Mouse (Mus musculus): Measurements from ENCODE around the gene Uap1.

Gene Uap1

DNA sequence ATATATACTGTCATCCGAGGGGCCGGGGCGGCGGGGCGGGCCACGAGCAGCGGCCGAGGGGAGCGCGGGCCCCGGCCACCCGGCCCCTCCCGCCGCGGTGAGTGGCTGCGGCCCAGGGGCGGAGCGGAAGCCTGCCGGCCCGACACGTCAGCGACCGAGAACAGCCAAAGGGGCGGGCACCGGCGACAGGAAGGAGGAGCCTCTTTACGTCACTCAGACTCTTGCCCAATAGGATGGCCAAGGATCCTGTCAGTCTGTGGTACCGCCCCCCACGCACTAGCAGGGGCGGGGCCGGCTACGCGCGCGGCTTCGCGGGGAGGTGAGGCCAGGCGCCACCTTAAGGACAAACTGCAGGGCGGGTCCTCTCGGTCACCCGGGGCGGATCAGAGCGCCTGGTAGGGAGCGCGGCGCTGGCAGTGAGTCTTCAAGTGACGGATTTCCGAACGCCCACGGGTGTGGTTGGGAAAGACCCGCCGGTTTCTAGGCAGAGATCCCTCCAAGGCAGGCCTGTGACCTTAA lies at the start of gene Uap1:
Gene Uap1, minus strand, starts transcription at position 144 of the 519 bp plus-strand sequence.
- peak; percentile 99 to 100 for DNase-seq (ENCODE audit: low spot score in 2 of 2)

DNA sequence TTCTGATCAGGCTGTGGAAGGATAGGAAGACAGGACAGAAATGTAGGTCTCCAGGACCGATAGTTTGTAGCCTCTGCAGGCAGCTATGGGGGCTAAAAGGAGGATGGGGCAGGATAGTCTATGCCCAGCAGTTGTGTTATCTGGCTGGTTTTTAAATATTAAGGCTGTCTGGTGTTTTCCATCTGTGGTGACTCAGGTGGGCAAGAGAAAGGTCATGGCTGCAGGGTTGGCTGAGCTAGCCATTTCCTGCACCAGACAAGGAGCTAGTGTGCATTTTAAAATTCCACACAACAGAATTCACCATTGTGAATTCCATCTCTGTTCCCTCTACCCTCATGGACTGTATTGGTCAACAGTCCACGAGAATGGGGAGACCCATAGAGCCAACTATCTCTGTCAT lies 48.5 kb upstream of the Uap1 start:
- DNase-seq (ENCODE audit: low spot score in 2 of 2), result no peak

DNA sequence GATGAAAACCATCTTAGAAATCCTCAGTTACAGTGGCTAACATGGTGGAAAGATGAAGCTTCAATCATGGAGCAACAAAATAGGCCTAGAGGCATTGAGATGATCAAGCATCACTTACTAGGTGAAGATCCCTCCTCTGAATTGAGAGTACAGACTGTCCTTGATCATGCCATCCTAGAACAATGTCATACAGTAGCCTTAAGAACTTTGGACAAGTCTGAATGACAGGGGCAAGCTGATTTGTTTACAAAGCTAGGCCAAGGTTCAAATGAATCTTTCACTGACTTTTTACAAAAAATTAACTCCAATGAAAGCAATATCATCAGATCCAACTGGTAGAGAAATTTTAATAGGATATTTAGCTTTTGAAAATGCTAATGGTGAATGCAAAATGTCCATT lies 45.6 kb upstream of the Uap1 start:
- DNase-seq (ENCODE audit: low spot score in 2 of 2), result no peak

DNA sequence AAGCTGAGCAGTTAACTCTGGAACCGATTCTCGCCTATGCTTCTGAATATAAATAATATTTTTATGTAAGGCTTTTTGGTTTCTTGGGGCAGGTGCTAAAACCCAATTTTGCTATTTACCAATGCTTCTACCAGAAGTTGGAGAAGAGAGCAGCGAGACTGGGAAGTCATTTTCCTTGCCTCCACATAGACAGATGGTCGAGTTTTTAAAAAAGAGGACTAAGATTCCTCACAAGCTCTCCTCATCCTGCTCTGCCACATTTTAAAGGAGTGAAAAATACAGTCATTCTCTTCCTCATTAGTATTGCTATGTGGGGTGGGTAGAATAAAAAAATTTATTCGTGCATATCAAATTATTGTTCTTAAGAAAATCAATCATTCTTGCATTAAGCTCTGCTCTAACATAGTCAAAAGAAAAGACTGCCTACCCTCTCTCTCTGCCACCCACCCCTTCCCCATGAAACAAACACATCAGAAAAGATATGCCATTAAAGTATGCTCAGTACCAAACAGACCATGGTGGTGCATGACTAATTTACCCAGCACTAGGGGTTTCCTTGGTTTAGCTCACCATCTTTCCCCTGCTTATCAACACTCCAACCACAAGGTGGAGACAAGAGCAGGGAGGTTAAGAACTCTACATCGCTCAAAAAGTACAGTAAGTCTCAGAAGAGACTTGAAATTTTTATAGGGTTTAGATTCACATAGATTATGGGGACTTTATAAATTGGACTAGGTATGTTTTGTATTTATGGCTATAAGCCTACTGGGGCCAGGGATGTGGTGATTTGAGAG lies 43.5 kb upstream of the Uap1 start:
- peak; percentile 54 to 60 for DNase-seq (ENCODE audit: low spot score in 2 of 2)

DNA sequence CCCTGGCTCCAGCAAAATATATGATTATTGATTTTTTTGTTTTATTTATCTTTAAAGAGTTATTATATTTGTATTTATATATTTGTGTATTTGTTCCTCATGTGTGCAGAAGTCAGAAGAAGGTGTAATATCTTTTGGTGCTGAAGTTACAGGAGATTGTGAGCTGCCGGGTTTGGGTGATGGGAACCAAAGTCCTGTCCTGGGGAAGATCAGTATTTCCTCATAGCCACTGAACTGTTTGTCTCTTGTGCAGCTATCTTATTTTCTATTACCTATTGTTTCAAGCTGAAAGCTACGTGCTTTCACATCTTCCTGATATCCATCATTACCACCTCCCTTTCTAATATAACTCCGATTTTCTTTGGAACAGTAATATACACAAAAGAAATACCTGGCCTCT lies 40.8 kb upstream of the Uap1 start:
- DNase-seq (ENCODE audit: low spot score in 2 of 2), result no peak

DNA sequence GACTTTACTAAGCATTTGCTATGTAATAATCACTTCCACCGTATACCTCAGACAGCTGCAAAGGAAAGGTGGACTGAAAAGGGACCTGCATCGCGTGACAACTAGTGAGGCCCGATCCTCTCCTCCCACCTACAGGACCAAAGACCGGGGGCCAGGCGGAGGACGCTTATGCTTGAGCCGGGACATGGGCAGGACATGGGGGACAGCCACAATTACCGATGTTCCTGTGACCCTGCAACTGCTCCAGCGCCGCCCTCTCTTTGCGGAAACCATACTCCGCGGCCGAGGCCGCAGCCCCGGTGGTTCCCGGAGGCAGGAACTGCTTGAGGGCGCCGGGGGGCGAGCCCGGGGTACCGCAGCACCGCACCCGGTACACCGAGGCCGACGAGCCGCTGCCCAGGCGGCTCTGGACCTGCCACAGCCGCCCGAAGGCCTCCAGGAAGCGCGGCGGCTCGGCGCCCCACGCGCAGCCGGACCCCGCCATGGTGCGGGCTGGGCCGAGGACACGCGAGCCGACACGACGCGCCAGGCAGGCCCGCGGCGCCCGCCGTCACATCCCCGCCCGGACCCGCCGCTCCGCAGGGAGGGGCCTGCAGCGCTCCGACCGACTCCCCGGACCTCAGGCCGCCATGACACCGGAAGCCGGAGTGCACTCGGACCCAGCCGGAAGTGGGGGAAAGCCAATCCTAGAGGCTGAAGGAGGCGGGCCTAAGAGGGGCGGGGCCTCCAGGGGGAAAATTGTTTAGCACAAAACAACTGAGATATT lies 40.2 kb upstream of the Uap1 start, which contains the start of gene Uhmk1:
Gene Uhmk1, minus strand, starts transcription at position 641 of the 766 bp plus-strand sequence.
- peak; percentile 81 to 87 for DNase-seq (ENCODE audit: low spot score in 2 of 2)

DNA sequence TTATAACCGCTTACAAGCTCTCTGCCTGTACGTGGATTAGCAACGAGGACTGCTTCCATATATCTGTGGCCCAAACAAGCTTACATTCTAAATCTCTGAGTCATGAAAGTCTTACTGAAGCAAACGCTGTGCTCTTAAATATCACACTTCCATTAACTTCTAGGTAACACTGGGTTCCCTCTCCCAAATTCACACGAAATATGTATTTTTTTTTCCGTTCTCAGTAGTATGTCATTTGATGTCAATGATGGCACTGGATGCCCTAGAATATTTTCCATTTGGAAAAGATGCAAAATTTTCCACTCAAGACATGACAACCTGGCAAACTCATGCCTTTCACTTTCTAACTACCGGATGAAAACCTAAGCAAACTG lies 39.6 kb upstream of the Uap1 start:
- no peak for DNase-seq (ENCODE audit: low spot score in 2 of 2)

DNA sequence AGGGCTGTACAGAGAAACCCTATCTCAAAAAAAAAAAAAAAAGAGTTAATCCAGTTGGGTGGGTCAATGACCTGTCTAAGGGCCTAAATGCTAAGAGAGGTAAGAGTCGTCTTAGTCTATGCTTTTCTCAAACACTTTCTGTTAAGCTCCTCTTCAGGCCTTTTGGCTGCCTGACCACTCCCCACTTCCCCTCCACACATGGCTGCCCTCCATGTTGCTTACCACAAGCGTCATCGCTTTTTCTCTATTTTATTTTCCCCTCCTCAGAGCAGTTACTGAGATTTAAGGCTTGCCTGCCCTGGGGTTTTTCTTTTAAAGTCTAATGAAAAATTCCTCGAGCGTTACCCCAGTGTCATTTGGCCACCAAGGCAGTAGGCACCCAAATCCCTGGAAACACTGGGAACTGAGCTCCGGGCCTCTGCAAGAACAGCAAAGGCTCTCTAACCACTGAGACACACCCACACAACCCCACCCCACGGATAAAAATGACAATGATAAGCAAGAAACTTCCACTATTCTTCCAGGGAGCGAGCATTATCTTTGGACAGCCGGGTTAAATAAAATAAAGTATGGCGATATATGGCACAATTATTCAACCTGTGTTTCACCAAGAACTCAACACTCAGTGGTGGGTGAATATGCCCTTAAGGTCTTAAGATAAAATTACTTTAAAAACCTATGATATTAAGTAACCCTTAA lies 38.6 kb upstream of the Uap1 start:
- peak in 1 of 2 experiments; percentile 16 for DNase-seq (ENCODE audit: low spot score in 2 of 2)

DNA sequence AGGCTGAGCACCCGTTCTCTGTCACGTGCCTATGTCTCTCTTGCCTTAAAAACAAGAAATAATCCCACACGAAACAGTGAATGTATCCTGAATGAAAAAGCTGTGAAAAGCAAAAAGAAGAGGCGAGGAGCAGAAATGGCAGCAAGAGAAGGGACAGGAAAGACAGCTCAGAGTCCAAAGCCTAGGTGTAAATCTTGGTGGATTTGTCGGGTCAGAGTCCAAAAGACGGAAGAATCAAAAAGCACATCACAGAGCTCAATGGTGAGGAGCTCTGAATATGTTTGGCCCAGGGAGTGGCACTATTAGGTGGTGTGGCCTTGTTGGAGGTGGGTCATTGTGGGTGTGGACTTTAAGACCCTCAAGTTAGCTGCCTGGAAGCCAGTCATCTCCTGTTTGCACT lies 31.6 kb upstream of the Uap1 start:
- no peak for DNase-seq (ENCODE audit: low spot score in 2 of 2)

DNA sequence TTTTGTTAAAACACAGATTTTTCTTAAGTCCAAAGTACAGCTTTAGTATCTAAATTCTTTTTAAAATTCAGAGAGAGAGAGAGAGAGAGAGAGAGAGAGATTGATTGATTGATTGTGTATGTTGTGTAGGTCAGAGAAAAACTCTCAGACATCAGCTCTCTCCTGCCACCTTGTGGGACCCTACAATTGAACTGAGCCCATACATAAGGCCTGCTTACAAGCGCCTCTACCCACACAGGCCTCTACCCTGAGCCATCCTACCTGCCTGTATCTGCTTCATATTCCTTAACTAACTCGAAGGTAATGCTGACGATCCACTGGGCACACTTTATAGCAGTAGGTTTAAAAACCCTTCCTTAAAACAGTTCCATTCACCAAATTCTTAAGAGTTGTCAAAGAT lies 25.6 kb upstream of the Uap1 start:
- peak in 1 of 2 experiments; percentile 26 for DNase-seq (ENCODE audit: low spot score in 2 of 2)

DNA sequence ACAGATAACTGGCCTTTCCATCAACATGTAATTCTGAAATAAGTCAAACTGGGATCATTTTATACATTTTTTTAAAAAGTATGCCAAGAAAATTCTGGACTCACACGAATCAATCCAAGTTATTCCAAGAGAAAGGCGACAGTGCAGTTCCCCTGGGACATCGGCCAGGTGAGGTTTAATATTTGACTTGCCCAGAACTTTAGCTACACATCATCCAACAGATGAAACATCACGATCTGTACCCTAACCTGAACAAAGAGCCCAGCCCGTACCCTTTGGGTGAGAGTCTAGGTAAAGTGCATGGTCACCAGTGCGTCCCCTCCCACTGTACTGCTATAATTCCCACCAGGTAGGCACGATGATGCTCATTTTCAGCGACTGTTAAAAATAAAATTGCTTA lies 21.5 kb upstream of the Uap1 start:
- no peak for DNase-seq (ENCODE audit: low spot score in 2 of 2)

DNA sequence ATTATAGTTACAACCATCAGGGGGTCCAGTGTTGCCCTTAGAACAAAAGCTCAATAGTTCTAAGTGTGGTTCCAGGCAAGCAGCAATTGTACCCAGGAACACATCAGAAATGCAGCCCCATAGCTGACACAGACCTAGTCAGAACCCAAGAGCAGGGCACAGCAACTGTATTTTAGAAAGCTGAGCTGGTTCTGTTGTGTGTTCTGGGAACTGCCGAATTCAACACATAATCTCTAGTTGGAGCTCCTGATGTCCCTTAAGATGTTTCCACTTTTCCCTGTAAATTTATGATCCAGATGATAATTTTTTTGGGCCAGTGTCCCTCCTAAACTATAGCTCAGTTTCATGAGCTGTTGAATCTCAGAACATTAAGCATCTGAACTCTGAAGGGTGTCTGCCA lies 17.2 kb upstream of the Uap1 start:
- DNase-seq (ENCODE audit: low spot score in 2 of 2), result no peak

DNA sequence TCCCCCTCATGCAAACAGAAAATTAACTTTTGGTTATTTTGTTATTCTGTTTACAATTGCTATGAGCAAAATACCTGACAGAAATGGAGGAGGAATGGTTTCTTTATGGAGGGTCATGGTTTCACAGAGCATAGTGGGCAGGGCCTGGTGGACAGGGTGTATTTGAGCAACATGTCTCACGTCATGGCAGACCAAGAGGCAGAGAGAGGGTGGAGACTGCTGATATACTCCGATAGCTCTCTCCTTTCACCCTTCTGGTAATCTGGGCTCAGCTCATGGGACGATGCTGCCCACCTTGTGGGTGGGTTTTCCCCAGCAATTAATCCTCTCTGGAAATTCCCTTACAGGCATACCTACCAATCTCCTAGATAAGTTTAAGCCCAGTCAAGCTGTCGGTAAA lies 15.5 kb upstream of the Uap1 start:
- DNase-seq (ENCODE audit: low spot score in 2 of 2), result no peak

DNA sequence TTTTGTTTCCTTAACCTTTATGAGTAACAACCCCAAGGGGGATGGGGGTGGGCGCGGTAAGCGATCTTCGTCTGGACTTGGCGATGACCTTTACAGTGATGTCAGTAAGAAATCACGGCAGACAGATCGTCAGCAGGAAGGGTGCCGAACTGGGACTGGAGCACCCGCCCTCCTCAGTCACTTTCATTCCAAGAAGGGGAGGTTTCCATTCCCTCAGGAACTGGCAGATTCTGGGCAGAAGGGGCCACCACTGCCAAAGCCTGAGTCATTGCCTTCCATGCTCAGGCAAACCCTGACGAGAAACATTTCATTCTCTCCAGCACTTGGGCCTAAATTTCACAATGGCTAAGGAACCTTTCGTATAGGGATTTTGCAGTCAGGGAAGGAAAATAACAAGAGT lies 13.8 kb upstream of the Uap1 start:
- DNase-seq (ENCODE audit: low spot score in 2 of 2), result no peak

DNA sequence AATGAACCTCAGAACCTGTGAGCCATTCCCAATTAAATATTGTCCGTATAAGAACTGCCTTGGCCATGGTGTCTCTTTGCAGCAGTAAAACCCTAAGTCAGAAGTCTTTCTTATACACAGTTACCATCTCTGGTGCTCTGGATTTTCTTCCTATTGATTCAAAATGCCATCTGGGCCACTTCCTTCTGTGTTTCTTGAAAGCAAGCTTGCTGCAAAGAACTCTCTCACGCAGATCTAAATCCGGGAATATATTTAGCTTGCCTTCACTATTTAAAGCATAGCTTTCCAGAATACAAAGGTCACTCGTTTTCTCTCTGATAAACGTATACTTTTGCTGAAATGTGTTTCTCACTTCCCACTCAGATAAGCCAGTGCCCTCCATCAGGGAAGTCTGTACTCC lies 11.8 kb upstream of the Uap1 start:
- DNase-seq (ENCODE audit: low spot score in 2 of 2), result no peak

DNA sequence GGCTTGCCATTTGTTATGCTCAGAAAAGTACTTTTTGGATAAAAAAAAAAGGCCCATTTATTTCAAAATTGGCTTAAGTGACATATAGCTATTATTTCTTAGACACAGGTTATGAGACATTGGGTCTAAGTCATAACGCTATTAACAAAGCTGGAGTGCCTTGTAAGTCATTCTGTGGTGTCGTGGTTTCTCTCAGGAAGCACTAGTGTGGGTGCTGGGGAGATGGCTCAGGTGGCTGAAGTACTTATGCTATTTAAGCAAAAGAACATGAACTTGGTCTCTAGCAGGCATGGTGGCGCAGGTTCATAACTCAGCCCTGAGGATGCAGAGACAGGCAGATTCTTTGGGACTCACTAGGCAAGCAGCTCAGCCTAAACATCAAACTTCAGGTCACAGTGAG lies 10.4 kb upstream of the Uap1 start:
- no peak for DNase-seq (ENCODE audit: low spot score in 2 of 2)

DNA sequence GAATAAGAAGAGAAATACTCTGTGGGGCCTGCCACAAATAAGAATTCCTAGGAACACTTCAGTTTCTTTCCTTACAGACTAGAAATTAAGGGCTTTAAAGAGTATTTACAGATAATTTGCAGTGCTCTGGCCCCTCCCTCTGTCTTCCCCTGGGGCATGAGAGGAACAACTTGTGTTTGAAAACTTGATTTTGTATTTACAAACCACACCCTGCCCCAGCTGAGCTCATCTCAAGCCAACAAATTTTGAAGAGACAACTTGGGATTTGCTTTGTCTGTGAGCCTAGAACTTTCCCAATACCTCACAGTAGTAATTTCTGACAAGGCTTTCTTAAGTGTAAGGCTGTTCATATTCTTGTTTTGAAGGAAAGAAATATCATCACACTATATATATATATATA lies 7.9 kb upstream of the Uap1 start:
- no peak for DNase-seq (ENCODE audit: low spot score in 2 of 2)

DNA sequence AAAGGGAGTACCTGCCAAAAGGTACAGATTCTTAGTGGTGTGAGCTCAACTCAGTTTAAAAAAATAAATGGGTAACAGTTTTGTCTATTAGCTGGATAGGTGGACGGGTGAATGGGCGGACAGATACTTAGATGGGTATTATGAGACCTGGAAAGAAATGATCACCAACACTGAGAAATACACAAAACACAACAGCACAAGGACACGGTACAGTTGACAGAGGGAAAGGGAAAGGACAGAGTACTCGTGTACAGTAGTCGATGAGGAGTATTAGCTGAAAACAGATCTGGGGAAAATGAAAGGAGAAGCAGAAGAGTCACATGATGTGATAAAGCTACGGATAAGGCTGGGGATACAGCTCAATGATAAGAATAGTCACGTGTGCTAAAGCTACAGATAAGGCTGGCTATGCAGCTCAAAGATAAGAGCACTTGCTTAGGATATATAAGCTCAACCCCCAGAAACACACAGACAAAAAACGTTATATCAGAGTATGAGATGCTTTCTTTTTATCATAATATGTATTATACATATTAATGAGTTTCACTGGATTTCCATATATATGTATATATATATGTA lies 2.0 kb upstream of the Uap1 start:
- DNase-seq (ENCODE audit: low spot score in 2 of 2), result no peak

DNA sequence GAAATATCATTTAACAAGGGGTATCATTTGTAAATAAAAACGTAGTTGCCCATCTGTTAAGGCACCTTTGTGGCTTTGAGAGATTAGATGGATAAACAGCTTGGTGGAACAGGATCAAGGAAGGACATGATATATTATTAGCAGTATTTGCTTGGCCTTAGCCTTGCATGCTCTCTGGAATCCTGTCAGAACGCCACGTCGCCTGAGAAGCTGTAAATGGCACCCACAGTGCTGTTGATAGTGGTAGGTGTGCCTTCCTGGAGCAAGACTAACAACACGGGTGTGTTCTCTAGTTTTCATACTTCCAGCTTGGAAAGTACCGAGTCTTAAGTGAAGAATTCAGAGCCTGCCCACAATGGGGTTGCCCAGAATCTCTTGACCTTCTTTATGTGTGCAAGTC lies 1.1 kb upstream of the Uap1 start:
- DNase-seq (ENCODE audit: low spot score in 2 of 2), result no peak

DNA sequence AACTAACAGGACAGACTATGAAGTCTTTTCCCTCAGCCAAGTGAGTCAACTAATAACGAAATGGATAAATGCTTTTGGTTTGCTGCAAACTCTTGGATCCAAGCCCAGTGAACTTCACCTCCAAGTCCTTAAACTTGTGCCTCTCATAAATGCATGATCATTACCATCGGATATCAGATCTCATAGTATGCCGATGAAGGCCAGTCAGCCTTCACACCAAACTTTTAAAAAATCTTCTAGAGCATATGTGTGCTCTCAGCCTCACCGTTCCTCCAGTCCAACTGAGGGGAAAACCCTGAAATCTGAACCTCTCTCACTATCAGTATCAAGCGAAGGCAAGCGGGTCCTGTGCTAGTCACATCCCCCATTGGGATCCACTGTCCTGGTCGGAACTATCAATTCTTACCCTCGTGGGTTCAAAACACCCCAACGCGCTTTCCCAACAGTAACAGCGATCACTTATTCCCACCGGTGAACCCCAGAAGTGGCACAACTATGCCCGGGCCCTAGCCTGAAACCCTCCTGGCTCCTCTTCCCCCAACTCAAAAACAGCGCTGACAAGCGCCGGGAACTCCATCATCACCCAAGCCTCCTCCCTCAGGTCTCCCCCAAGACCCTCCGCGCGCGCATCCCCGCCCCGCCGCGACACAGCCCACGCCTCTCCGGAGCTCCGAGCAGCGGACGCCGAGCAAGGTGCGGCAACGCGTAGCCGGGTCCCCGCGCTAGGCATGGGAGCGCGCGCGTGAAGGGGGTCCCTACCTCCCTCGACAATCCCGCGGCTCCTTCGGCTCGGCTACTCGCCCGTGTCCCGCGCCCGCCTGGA lies 555 bp downstream of the Uap1 start:
- DNase-seq (ENCODE audit: low spot score in 2 of 2), result peak in 1 of 2 experiments; percentile 27

DNA sequence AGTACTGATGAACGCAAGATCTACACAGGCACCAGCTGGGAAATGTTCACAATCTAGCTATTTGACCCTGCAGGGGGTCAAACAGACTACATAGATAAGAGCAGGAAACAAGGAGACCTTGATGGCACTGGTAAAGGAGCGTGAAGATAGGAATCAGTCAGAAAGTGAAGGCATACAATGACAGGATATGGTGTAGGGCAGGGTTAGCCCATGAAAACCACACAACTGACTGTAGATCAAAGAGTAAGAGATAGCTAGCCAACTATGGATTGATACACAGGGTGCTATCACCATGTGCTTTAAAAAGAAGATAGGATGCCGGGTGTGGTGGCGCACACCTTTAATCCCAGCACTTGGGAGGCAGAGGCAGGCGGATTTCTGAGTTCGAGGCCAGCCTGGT lies 7.0 kb downstream of the Uap1 start:
- DNase-seq (ENCODE audit: low spot score in 2 of 2), result no peak

Measured in natural killer cell, adult 2 months (primary cell).